Mouse (Mus musculus): ENCODE data around the gene Fgfr2. TPM values are rescaled to one million over a fixed set of nuclear protein-coding genes. Genes with fewer than 3 reads are reported as not detected.

Fgfr2 gene
- polyA plus RNA-seq, 1 experiment = 0.17 TPM

DNA sequence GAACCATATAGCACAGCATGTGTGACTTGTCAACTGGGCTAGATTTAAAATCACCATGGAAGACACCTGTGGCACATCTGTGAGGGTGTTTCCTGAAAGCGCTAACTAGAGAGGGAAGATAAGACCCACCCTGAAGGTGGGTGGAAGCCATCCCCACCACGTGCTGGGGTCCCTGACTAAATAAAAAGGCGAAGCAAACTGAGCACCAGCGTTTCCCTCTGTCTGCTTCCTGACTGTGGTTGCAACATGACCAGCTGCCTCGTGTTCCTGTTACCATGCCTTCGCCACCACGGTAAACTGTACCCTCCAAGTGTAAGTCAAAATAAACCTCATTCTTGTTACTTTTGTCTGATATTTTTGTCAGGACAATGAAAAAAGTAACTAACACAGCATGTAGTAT, 819.2 kb downstream of the Fgfr2 start:
- H3ac ChIP-seq (ENCODE audit: control insufficient read depth, insufficient read length) = no peak overlapping the region
- no peaks in the 10 kb centered on the region for H3K36me3 ChIP-seq (ENCODE audit: control insufficient read depth, insufficient read depth)
- no peaks in the 10 kb centered on the region for H3K27me3 ChIP-seq (ENCODE audit: control insufficient read depth, insufficient read depth, insufficient read length)
- peaks cover 76% of the 10 kb centered on the region for H3K79me2 ChIP-seq (ENCODE audit: control insufficient read depth, insufficient read depth)
- H3K4me3 ChIP-seq = no peak overlapping the region
- H3K4me2 ChIP-seq (ENCODE audit: low read depth) = no peak overlapping the region
- TF ChIP-seq MYOD1 (IDR thresholded peaks at IDR 0.05; ENCODE audit: control insufficient read depth in 1 of 3, insufficient read length in 2 of 3, low read depth in 2 of 3) (peak in 1 of 3 experiments; percentile 44), SRF (IDR thresholded peaks at IDR 0.05; ENCODE audit: control insufficient read depth, insufficient read length, low read depth) (no peak), MYOG (IDR thresholded peaks at IDR 0.05; ENCODE audit: control insufficient read depth in 1 of 3, insufficient read depth in 1 of 3, insufficient read length in 2 of 3, low read depth in 2 of 3) (peak in 1 of 3 experiments; percentile 18), POLR2A (IDR thresholded peaks at IDR 0.05; ENCODE audit: insufficient read length, low read depth) (no peak), E2F4 (IDR thresholded peaks at IDR 0.05; ENCODE audit: insufficient read depth) (no peak), POLR2AphosphoS2 (IDR thresholded peaks at IDR 0.05; ENCODE audit: insufficient read length, low read depth) (no peak), USF1 (IDR thresholded peaks at IDR 0.05; ENCODE audit: low read depth) (no peak), MAX (IDR thresholded peaks at IDR 0.05; ENCODE audit: low read depth) (no peak), REST (IDR thresholded peaks at IDR 0.05; ENCODE audit: insufficient read depth, insufficient read length) (no peak), TCF3 (IDR thresholded peaks at IDR 0.05; ENCODE audit: insufficient read length, low read depth) (no peak), TCF12 (IDR thresholded peaks at IDR 0.05; ENCODE audit: insufficient read depth, poor library complexity, severe bottlenecking) (no peak), CEBPB (IDR thresholded peaks at IDR 0.05; ENCODE audit: insufficient read depth, poor library complexity, severe bottlenecking) (no peak)

DNA sequence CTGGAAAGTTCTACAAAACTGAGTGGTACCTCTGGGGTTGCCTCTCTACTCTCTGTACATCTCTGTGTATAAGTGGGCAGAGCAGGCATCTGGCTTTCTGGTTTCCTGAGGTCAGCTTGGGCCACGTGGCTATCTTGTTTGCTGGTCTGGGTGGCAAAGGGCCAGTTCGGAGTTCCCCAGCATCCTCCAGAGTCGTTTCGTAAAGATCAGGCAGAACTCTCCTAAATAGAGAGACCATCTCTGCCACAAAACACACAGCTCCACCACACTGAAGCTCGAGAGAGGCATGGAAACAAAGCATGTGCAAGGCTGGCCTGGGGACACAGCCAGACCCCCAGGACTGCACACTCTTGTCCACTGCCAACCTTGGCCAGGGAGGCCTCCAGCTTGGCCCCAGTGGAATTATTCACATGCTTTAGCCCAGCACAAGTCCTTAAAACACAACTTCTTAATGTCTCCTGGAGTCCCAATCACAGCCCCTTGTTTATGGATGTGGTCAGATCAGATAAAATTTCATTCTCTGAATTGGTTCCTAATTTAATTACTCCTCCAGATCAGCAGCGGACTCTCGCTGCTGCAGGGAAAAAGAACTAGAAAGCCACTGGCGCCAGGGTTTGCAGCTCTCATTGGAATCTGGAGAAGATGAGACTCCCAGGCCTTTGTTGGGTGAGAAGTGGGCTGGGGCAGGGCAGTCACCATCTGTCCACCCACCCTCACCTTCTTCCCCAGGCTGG, 820.5 kb downstream of the Fgfr2 start:
- H3K36me3 ChIP-seq (ENCODE audit: control insufficient read depth, insufficient read depth) = no peaks in the 10 kb centered on the region
- peak overlapping the region; percentile 16 for H3K4me2 ChIP-seq (ENCODE audit: low read depth)
- peaks cover 73% of the 10 kb centered on the region for H3K79me2 ChIP-seq (ENCODE audit: control insufficient read depth, insufficient read depth)
- TF ChIP-seq USF1 (IDR thresholded peaks at IDR 0.05; ENCODE audit: low read depth) (peak; percentile 48), TCF3 (IDR thresholded peaks at IDR 0.05; ENCODE audit: insufficient read length, low read depth) (no peak), TCF12 (IDR thresholded peaks at IDR 0.05; ENCODE audit: insufficient read depth, poor library complexity, severe bottlenecking) (no peak)
- H3K27me3 ChIP-seq (ENCODE audit: control insufficient read depth, insufficient read depth, insufficient read length) = no peaks in the 10 kb centered on the region
- H3ac ChIP-seq (ENCODE audit: control insufficient read depth, insufficient read length) = no peak overlapping the region
- H3K4me3 ChIP-seq = no peak overlapping the region

DNA sequence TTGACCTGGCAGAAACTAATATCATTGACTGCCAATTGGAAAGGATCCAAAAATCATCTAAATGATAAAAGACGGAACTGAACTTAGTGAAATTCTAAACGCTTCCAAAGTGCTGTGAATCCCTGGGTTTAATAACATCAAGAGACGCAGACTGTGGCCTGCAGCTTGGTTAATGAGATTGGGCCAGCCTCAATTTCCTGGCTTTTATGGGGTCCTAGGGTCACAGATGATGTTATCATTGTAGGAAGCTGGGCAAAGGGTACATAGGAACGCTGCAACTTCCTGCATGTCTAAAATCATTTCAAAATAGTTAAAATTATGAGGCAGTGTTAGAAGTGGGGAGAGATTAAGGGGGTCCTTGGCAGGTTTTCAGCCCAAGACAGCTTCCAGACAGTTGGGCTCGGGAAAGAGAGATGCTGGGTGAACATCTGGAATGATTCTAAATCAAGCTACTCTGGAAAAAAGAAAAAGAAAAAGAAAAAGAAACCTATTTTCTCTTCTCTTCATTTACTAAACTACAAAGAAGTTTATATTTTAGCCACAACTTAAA, 823.4 kb downstream of the Fgfr2 start:
- Histone ChIP-seq H3K36me3 (ENCODE audit: control insufficient read depth, insufficient read depth) (no peaks in the 10 kb centered on the region), H3K27me3 (ENCODE audit: control insufficient read depth, insufficient read depth, insufficient read length) (no peaks in the 10 kb centered on the region), H3K79me2 (ENCODE audit: control insufficient read depth, insufficient read depth) (peaks cover 74% of the 10 kb centered on the region), H3K4me3 (no peak overlapping the region), H3ac (ENCODE audit: control insufficient read depth, insufficient read length) (no peak overlapping the region), H3K4me2 (ENCODE audit: low read depth) (no peak overlapping the region)
- TF ChIP-seq MYOG (IDR thresholded peaks at IDR 0.05; ENCODE audit: control insufficient read depth in 1 of 3, insufficient read depth in 1 of 3, insufficient read length in 2 of 3, low read depth in 2 of 3) = no peak
- no peak for TF ChIP-seq MYOD1 (IDR thresholded peaks at IDR 0.05; ENCODE audit: control insufficient read depth in 1 of 3, insufficient read length in 2 of 3, low read depth in 2 of 3)
- TF ChIP-seq E2F4 (IDR thresholded peaks at IDR 0.05; ENCODE audit: insufficient read depth) = no peak
- TF ChIP-seq MAX (IDR thresholded peaks at IDR 0.05; ENCODE audit: low read depth) = no peak
- no peak for TF ChIP-seq CEBPB (IDR thresholded peaks at IDR 0.05; ENCODE audit: insufficient read depth, poor library complexity, severe bottlenecking)
- TF ChIP-seq USF1 (IDR thresholded peaks at IDR 0.05; ENCODE audit: low read depth) = no peak
- no peak for TF ChIP-seq TCF12 (IDR thresholded peaks at IDR 0.05; ENCODE audit: insufficient read depth, poor library complexity, severe bottlenecking)
- TF ChIP-seq TCF3 (IDR thresholded peaks at IDR 0.05; ENCODE audit: insufficient read length, low read depth) = no peak
- no peak for TF ChIP-seq SRF (IDR thresholded peaks at IDR 0.05; ENCODE audit: control insufficient read depth, insufficient read length, low read depth)
- TF ChIP-seq POLR2AphosphoS2 (IDR thresholded peaks at IDR 0.05; ENCODE audit: insufficient read length, low read depth) = no peak
- no peak for TF ChIP-seq REST (IDR thresholded peaks at IDR 0.05; ENCODE audit: insufficient read depth, insufficient read length)
- TF ChIP-seq POLR2A (IDR thresholded peaks at IDR 0.05; ENCODE audit: insufficient read length, low read depth) = no peak

- Histone ChIP-seq H3K4me2 (ENCODE audit: low read depth) (no peak overlapping the region), H3K4me3 (no peak overlapping the region), H3K79me2 (ENCODE audit: control insufficient read depth, insufficient read depth) (peaks cover 74% of the 10 kb centered on the region), H3ac (ENCODE audit: control insufficient read depth, insufficient read length) (no peak overlapping the region), H3K27me3 (ENCODE audit: control insufficient read depth, insufficient read depth, insufficient read length) (no peaks in the 10 kb centered on the region), H3K36me3 (ENCODE audit: control insufficient read depth, insufficient read depth) (no peaks in the 10 kb centered on the region)
- TF ChIP-seq MAX (IDR thresholded peaks at IDR 0.05; ENCODE audit: low read depth) (no peak), POLR2A (IDR thresholded peaks at IDR 0.05; ENCODE audit: insufficient read length, low read depth) (no peak), TCF12 (IDR thresholded peaks at IDR 0.05; ENCODE audit: insufficient read depth, poor library complexity, severe bottlenecking) (no peak), CEBPB (IDR thresholded peaks at IDR 0.05; ENCODE audit: insufficient read depth, poor library complexity, severe bottlenecking) (no peak), TCF3 (IDR thresholded peaks at IDR 0.05; ENCODE audit: insufficient read length, low read depth) (no peak), USF1 (IDR thresholded peaks at IDR 0.05; ENCODE audit: low read depth) (no peak), MYOD1 (IDR thresholded peaks at IDR 0.05; ENCODE audit: control insufficient read depth in 1 of 3, insufficient read length in 2 of 3, low read depth in 2 of 3) (no peak), REST (IDR thresholded peaks at IDR 0.05; ENCODE audit: insufficient read depth, insufficient read length) (no peak), MYOG (IDR thresholded peaks at IDR 0.05; ENCODE audit: control insufficient read depth in 1 of 3, insufficient read depth in 1 of 3, insufficient read length in 2 of 3, low read depth in 2 of 3) (no peak), SRF (IDR thresholded peaks at IDR 0.05; ENCODE audit: control insufficient read depth, insufficient read length, low read depth) (no peak), E2F4 (IDR thresholded peaks at IDR 0.05; ENCODE audit: insufficient read depth) (no peak), POLR2AphosphoS2 (IDR thresholded peaks at IDR 0.05; ENCODE audit: insufficient read length, low read depth) (no peak)
Observed at GRCm38 (mm10) chr7:132298412-132298990, 824.6 kb downstream of the Fgfr2 start.
